Mouse (Mus musculus) myocyte (in vitro differentiated cells): Measurements from ENCODE around the gene Rpl9-ps6. TPM values are rescaled to one million over a fixed set of nuclear protein-coding genes. Genes with fewer than 3 reads are reported as not detected.

Experiments used
- H3K27me3 ChIP-seq: one replicate; pipeline ENCODE4 v1.6.1; 2011; ENCODE audit not compliant: control insufficient read depth, insufficient read depth, insufficient read length
- H3K36me3 ChIP-seq: one replicate; pipeline ENCODE4 v1.6.1; 2011; ENCODE audit not compliant: control insufficient read depth, insufficient read depth
- H3K4me2 ChIP-seq: one replicate; pipeline ENCODE4 v1.6.1; 2011; ENCODE audit warnings: low read depth, control low read depth
- H3K4me3 ChIP-seq: one replicate; pipeline ENCODE4 v1.5.1; 2011; ENCODE audit warnings: mild to moderate bottlenecking, control low read depth, moderate library complexity
- H3K79me2 ChIP-seq: one replicate; pipeline ENCODE4 v1.6.1; 2011; ENCODE audit not compliant: control insufficient read depth, insufficient read depth
- H3ac ChIP-seq: one replicate; pipeline ENCODE4 v1.6.1; 2011; ENCODE audit not compliant: control insufficient read depth, insufficient read length
- CEBPB ChIP-seq: IDR thresholded peaks from 2 replicates; pipeline ENCODE4 v1.6.1; 2011; ENCODE audit warnings: mild to moderate bottlenecking, moderate library complexity; ENCODE audit not compliant: poor library complexity, insufficient read depth, severe bottlenecking
- E2F4 ChIP-seq: IDR thresholded peaks from one replicate; pipeline ENCODE4 v1.6.1; 2011; ENCODE audit warnings: mild to moderate bottlenecking, control low read depth, moderate library complexity; ENCODE audit not compliant: insufficient read depth
- MAX ChIP-seq: IDR thresholded peaks from one replicate; pipeline ENCODE4 v1.6.1; 2011; ENCODE audit warnings: low read depth, mild to moderate bottlenecking, control low read depth
- MYOD1 ChIP-seq, 3 experiments: IDR thresholded peaks; one replicate each; pipeline ENCODE4 v1.6.1; 2011; ENCODE audit warnings: control low read depth in 2 of 3, low read depth in 2 of 3, mild to moderate bottlenecking in 2 of 3, moderate library complexity in 1 of 3; ENCODE audit not compliant: insufficient read length in 2 of 3, control insufficient read depth in 1 of 3
- MYOG ChIP-seq, 3 experiments: IDR thresholded peaks; one replicate each; pipeline ENCODE4 v1.6.1; 2011; ENCODE audit warnings: control low read depth in 2 of 3, low read depth in 2 of 3, mild to moderate bottlenecking in 2 of 3; ENCODE audit not compliant: insufficient read length in 2 of 3, control insufficient read depth in 1 of 3, insufficient read depth in 1 of 3
- POLR2A ChIP-seq: IDR thresholded peaks from one replicate; pipeline ENCODE4 v1.6.1; 2011; ENCODE audit warnings: low read depth, mild to moderate bottlenecking, control low read depth, moderate library complexity; ENCODE audit not compliant: insufficient read length
- POLR2AphosphoS2 ChIP-seq: IDR thresholded peaks from one replicate; pipeline ENCODE4 v1.6.1; 2011; ENCODE audit warnings: low read depth, control low read depth; ENCODE audit not compliant: insufficient read length
- REST ChIP-seq: IDR thresholded peaks from one replicate; pipeline ENCODE4 v1.6.1; 2011; ENCODE audit warnings: mild to moderate bottlenecking, control low read depth, moderate library complexity; ENCODE audit not compliant: insufficient read depth, insufficient read length
- SRF ChIP-seq: IDR thresholded peaks from one replicate; pipeline ENCODE4 v1.6.1; 2011; ENCODE audit warnings: low read depth; ENCODE audit not compliant: control insufficient read depth, insufficient read length
- TCF12 ChIP-seq: IDR thresholded peaks from one replicate; pipeline ENCODE4 v1.6.1; 2011; ENCODE audit warnings: mild to moderate bottlenecking, control low read depth; ENCODE audit not compliant: poor library complexity, insufficient read depth, severe bottlenecking
- TCF3 ChIP-seq: IDR thresholded peaks from one replicate; pipeline ENCODE4 v1.6.1; 2011; ENCODE audit warnings: low read depth, control low read depth; ENCODE audit not compliant: insufficient read length
- USF1 ChIP-seq: IDR thresholded peaks from one replicate; pipeline ENCODE4 v1.6.1; 2011; ENCODE audit warnings: low read depth, mild to moderate bottlenecking, control low read depth, moderate library complexity
- polyA plus RNA-seq: library from polyadenylated mRNA; unstranded; fragments of >200 nt; fragmentation: generic; extraction: Trizol; gene quantifications from one replicate; pipeline ENCODE4 v1.2.1, GENCODE M21; 2012; ENCODE audit warnings: missing spikeins

Rpl9-ps6 gene
- polyA plus RNA-seq, result 91.2 TPM

GRCm38 (mm10) chr19:32466478-32466877 lies at the start of gene Rpl9-ps6:
Gene Rpl9-ps6, minus strand, starts transcription at chr19:32466578.
- Histone ChIP-seq H3K4me3 (no peak within 1 kb of the TSS), H3K36me3 (no peaks in the 10 kb centered on the region), H3K4me2 (no peak within 1 kb of the TSS), H3K79me2 (no peaks in the 10 kb centered on the region), H3K27me3 (no peaks in the 10 kb centered on the region), H3ac (no peak within 1 kb of the TSS)
- TF ChIP-seq MAX, result no peak
- no peak for TF ChIP-seq POLR2A
- TF ChIP-seq MYOD1 (IDR thresholded peaks at IDR 0.05; ENCODE audit: control insufficient read depth in 1 of 3, insufficient read length in 2 of 3, low read depth in 2 of 3), result no peak
- no peak for TF ChIP-seq REST
- TF ChIP-seq POLR2AphosphoS2, result no peak
- no peak for TF ChIP-seq SRF
- TF ChIP-seq TCF3, result no peak
- TF ChIP-seq USF1, result no peak
- no peak for TF ChIP-seq CEBPB
- no peak for TF ChIP-seq E2F4
- TF ChIP-seq MYOG (IDR thresholded peaks at IDR 0.05; ENCODE audit: control insufficient read depth in 1 of 3, insufficient read depth in 1 of 3, insufficient read length in 2 of 3, low read depth in 2 of 3), result no peak
- no peak for TF ChIP-seq TCF12

- no peak overlapping the region for H3K4me3 ChIP-seq
- no peaks in the 10 kb centered on the region for H3K79me2 ChIP-seq
- H3K4me2 ChIP-seq, result no peak overlapping the region
- no peaks in the 10 kb centered on the region for H3K27me3 ChIP-seq
- no peak overlapping the region for H3ac ChIP-seq
- peaks cover 17% of the 10 kb centered on the region for H3K36me3 ChIP-seq
- TF ChIP-seq USF1, result no peak
Measured at GRCm38 (mm10) chr19:32512518-32512917, 46.1 kb upstream of the Rpl9-ps6 start.

- no peak overlapping the region for H3ac ChIP-seq
- TF ChIP-seq MYOD1 (IDR thresholded peaks at IDR 0.05; ENCODE audit: control insufficient read depth in 1 of 3, insufficient read length in 2 of 3, low read depth in 2 of 3) (no peak), SRF (no peak), TCF3 (no peak), REST (no peak), MYOG (IDR thresholded peaks at IDR 0.05; ENCODE audit: control insufficient read depth in 1 of 3, insufficient read depth in 1 of 3, insufficient read length in 2 of 3, low read depth in 2 of 3) (no peak)
- no peaks in the 10 kb centered on the region for H3K79me2 ChIP-seq
- no peaks in the 10 kb centered on the region for H3K27me3 ChIP-seq
- H3K4me2 ChIP-seq, result no peak overlapping the region
- no peak overlapping the region for H3K4me3 ChIP-seq
- H3K36me3 ChIP-seq, result peaks cover 24% of the 10 kb centered on the region
Measured at GRCm38 (mm10) chr19:32510962-32511361, 44.6 kb upstream of the Rpl9-ps6 start.

GRCm38 (mm10) chr19:32510267-32510666 lies 43.9 kb upstream of the Rpl9-ps6 start:
- Histone ChIP-seq H3K36me3 (peaks cover 23% of the 10 kb centered on the region), H3K4me3 (no peak overlapping the region), H3K4me2 (no peak overlapping the region), H3K27me3 (no peaks in the 10 kb centered on the region), H3K79me2 (no peaks in the 10 kb centered on the region), H3ac (no peak overlapping the region)
- TF ChIP-seq REST (no peak), TCF12 (no peak), E2F4 (no peak), TCF3 (no peak), CEBPB (no peak), MAX (no peak), MYOD1 (IDR thresholded peaks at IDR 0.05; ENCODE audit: control insufficient read depth in 1 of 3, insufficient read length in 2 of 3, low read depth in 2 of 3) (no peak), POLR2AphosphoS2 (no peak), SRF (no peak), USF1 (no peak), POLR2A (no peak)

GRCm38 (mm10) chr19:32507526-32507925 lies 41.1 kb upstream of the Rpl9-ps6 start:
- Histone ChIP-seq H3K4me3 (no peak overlapping the region), H3K4me2 (no peak overlapping the region), H3K79me2 (no peaks in the 10 kb centered on the region), H3ac (no peak overlapping the region), H3K36me3 (peaks cover 20% of the 10 kb centered on the region), H3K27me3 (no peaks in the 10 kb centered on the region)
- TF ChIP-seq E2F4, result no peak
- TF ChIP-seq MAX, result no peak
- TF ChIP-seq POLR2AphosphoS2, result no peak
- TF ChIP-seq CEBPB, result no peak
- TF ChIP-seq SRF, result no peak
- TF ChIP-seq MYOG (IDR thresholded peaks at IDR 0.05; ENCODE audit: control insufficient read depth in 1 of 3, insufficient read depth in 1 of 3, insufficient read length in 2 of 3, low read depth in 2 of 3), result no peak
- TF ChIP-seq REST, result no peak
